ENCODE assay signal across 9 mouse cellular contexts in genomic region chr5:118084171-118084727, GRCm38 (mm10). TPM values are rescaled to one million over a fixed set of nuclear protein-coding genes. Genes with fewer than 3 reads are reported as not detected.
DNase-seq lines count a peak whose midpoint lies in the region; ATAC-seq and TF ChIP-seq lines count a peak whose summit lies in the region.
"Had no signal": no experiment of that assay in that cellular context is flagged by ENCODE, and none has a peak within 500 bp of the region (broad histone marks: within the 10 kb centered on the region; RNA-seq: fewer than 3 reads in every experiment).

No protein-coding gene starts in this region.

- TF ChIP-seq CTCF in intestine, postnatal 0 days (IDR thresholded peaks at IDR 0.05; ENCODE audit: low read depth) = no peak

- no peaks in the 10 kb centered on the region for H3K36me3 ChIP-seq in intestine, embryonic 14.5 days (ENCODE audit: control insufficient read depth, insufficient read depth, low read length)
- H3K36me3 ChIP-seq in intestine, postnatal 0 days (ENCODE audit: control insufficient read depth, insufficient read depth) = peaks cover 3% of the 10 kb centered on the region; the same call in 1 of the 2 replicates
- peaks cover 4% of the 10 kb centered on the region; the same call in 1 of the 2 replicates for H3K36me3 ChIP-seq in embryonic facial prominence, embryonic 12.5 days
- H3K36me3 ChIP-seq in hindbrain, embryonic 13.5 days = no peaks in the 10 kb centered on the region
- no peaks in the 10 kb centered on the region for H3K36me3 ChIP-seq in neural tube, embryonic 12.5 days

- no peak overlapping the region for H3K4me3 ChIP-seq in intestine, embryonic 14.5 days (ENCODE audit: low read depth, low read length)
- no peak overlapping the region for H3K4me3 ChIP-seq in intestine, postnatal 0 days (ENCODE audit: low read depth, low read length)
- H3K4me3 ChIP-seq in embryonic facial prominence, embryonic 12.5 days = no peak overlapping the region
- no peak overlapping the region for H3K4me3 ChIP-seq in hindbrain, embryonic 13.5 days
- H3K4me3 ChIP-seq in neural tube, embryonic 12.5 days = no peak overlapping the region

- H3K9ac ChIP-seq in intestine, embryonic 14.5 days (ENCODE audit: low read length) = no peak overlapping the region
- H3K9ac ChIP-seq in intestine, postnatal 0 days (ENCODE audit: low read depth, low read length) = no peak overlapping the region
- H3K9ac ChIP-seq in embryonic facial prominence, embryonic 12.5 days = no peak overlapping the region
- H3K9ac ChIP-seq in hindbrain, embryonic 13.5 days = peak overlapping the region; percentile 58
- H3K9ac ChIP-seq in neural tube, embryonic 12.5 days = 0 out of 2 replicates have a peak overlapping the region, but pooled peaks have one; percentile 35

- H3K27ac ChIP-seq in intestine, embryonic 14.5 days (ENCODE audit: low read depth) = peak overlapping the region; percentile 3; the same call in 1 of the 2 replicates
- no peak overlapping the region for H3K27ac ChIP-seq in intestine, postnatal 0 days (ENCODE audit: low read depth, low read length)
- H3K27ac ChIP-seq in embryonic facial prominence, embryonic 12.5 days = 0 out of 2 replicates have a peak overlapping the region, but pooled peaks have one; percentile 41
- peak overlapping the region; percentile 85 for H3K27ac ChIP-seq in hindbrain, embryonic 13.5 days
- peak overlapping the region; percentile 59; the same call in 1 of the 2 replicates for H3K27ac ChIP-seq in neural tube, embryonic 12.5 days

- H3K4me2 ChIP-seq in intestine, embryonic 14.5 days (ENCODE audit: low read length) = no peak overlapping the region
- no peak overlapping the region for H3K4me2 ChIP-seq in intestine, postnatal 0 days (replicated peaks; ENCODE audit: low read depth)
- no peak overlapping the region for H3K4me2 ChIP-seq in embryonic facial prominence, embryonic 12.5 days (replicated peaks)
- no peak overlapping the region for H3K4me2 ChIP-seq in hindbrain, embryonic 13.5 days
- no peak overlapping the region for H3K4me2 ChIP-seq in neural tube, embryonic 12.5 days (replicated peaks)

- H3K4me1 ChIP-seq in intestine, embryonic 14.5 days (replicated peaks; ENCODE audit: control insufficient read depth, insufficient read depth, low read length) = peaks cover 34% of the 10 kb centered on the region
- no peaks in the 10 kb centered on the region for H3K4me1 ChIP-seq in intestine, postnatal 0 days (replicated peaks; ENCODE audit: control insufficient read depth, insufficient read depth, low read length)
- peaks cover 65% of the 10 kb centered on the region for H3K4me1 ChIP-seq in embryonic facial prominence, embryonic 12.5 days
- H3K4me1 ChIP-seq in hindbrain, embryonic 13.5 days (replicated peaks) = peaks cover 92% of the 10 kb centered on the region
- H3K4me1 ChIP-seq in neural tube, embryonic 12.5 days = peaks cover 74% of the 10 kb centered on the region

- ATAC-seq in intestine, embryonic 14.5 days (replicated peaks; ENCODE audit: low FRiP score, low TSS enrichment, low read depth) = no peak
- no peak for ATAC-seq in intestine, postnatal 0 days
- ATAC-seq in embryonic facial prominence, embryonic 12.5 days (ENCODE audit: insufficient number of reproducible peaks, insufficient read depth, low FRiP score, low TSS enrichment) = no peak
- no peak; the same call in 1 of the 2 replicates for ATAC-seq in hindbrain, embryonic 13.5 days (ENCODE audit: low FRiP score)
- ATAC-seq in neural tube, embryonic 12.5 days (ENCODE audit: low FRiP score, low read depth) = no peak
- ATAC-seq in megakaryocyte-erythroid progenitor cell, adult 5-6 weeks (replicated peaks; ENCODE audit: low FRiP score, low TSS enrichment, poor library complexity, severe bottlenecking) = no peak

- no peak for DNase-seq in intestine, embryonic 14.5 days (ENCODE audit: low spot score)
- no peak for DNase-seq in kidney, adult 18-20 months
- DNase-seq: thymus, postnatal 36 days had no signal

- H3K9me3 ChIP-seq in intestine, embryonic 14.5 days (ENCODE audit: control insufficient read depth, low read length) = no peaks in the 10 kb centered on the region
- H3K9me3 ChIP-seq in intestine, postnatal 0 days (ENCODE audit: control insufficient read depth) = no peaks in the 10 kb centered on the region
- no peaks in the 10 kb centered on the region for H3K9me3 ChIP-seq in embryonic facial prominence, embryonic 12.5 days
- H3K9me3 ChIP-seq in hindbrain, embryonic 13.5 days = no peaks in the 10 kb centered on the region
- H3K9me3 ChIP-seq in neural tube, embryonic 12.5 days = no peaks in the 10 kb centered on the region
- H3K9me3 ChIP-seq: G1E had no signal

- no peaks in the 10 kb centered on the region for H3K27me3 ChIP-seq in intestine, embryonic 14.5 days (replicated peaks; ENCODE audit: control insufficient read depth, insufficient read depth, low read length)
- H3K27me3 ChIP-seq in intestine, postnatal 0 days (replicated peaks; ENCODE audit: control insufficient read depth, insufficient read depth, low read length) = no peaks in the 10 kb centered on the region
- H3K27me3 ChIP-seq in embryonic facial prominence, embryonic 12.5 days = no peaks in the 10 kb centered on the region
- H3K27me3 ChIP-seq in hindbrain, embryonic 13.5 days = no peaks in the 10 kb centered on the region
- no peaks in the 10 kb centered on the region for H3K27me3 ChIP-seq in neural tube, embryonic 12.5 days (replicated peaks)

- WGBS in intestine, embryonic 14.5 days = 57% methylated on average over 10 of the region's 10 CpGs
- WGBS in intestine, postnatal 0 days = 62% methylated on average over 10 of the region's 10 CpGs
- 84% methylated on average over 10 of the region's 10 CpGs for WGBS in embryonic facial prominence, embryonic 12.5 days
- WGBS in hindbrain, embryonic 13.5 days = 53% methylated on average over 10 of the region's 10 CpGs
- 79% methylated on average over 10 of the region's 10 CpGs for WGBS in neural tube, embryonic 12.5 days

RNA-seq across cellular contexts. Expression of gene Tesc, which starts 56.7 kb away (rescaled TPM):
- 1.7 and 3.8 TPM in 2 replicates for polyA plus RNA-seq in intestine, embryonic 14.5 days (2014; fragmentation: Nextera tagmentation; extraction: Ambion mirVana)
- polyA plus RNA-seq in intestine, postnatal 0 days (2015; fragmentation: Nextera tagmentation; extraction: Ambion mirVana) = 2.8 and 3.3 TPM in 2 replicates
- polyA plus RNA-seq in embryonic facial prominence, embryonic 12.5 days (2016; fragmentation: Nextera tagmentation; extraction: Ambion mirVana) = 4.6 and 5.7 TPM in 2 replicates
- polyA plus RNA-seq in hindbrain, embryonic 13.5 days (2015; fragmentation: Nextera tagmentation; extraction: Ambion mirVana) = 1.6 and 2.0 TPM in 2 replicates
- polyA plus RNA-seq in neural tube, embryonic 12.5 days (2016; fragmentation: Nextera tagmentation; extraction: Ambion mirVana) = 1.4 and 1.8 TPM in 2 replicates
- total RNA-seq in megakaryocyte-erythroid progenitor cell, adult 5-6 weeks (2014; fragmentation: Nextera tagmentation) = not detected in 2 replicates
- total RNA-seq in megakaryocyte-erythroid progenitor cell, adult 5-6 weeks (2017) = not detected in 2 replicates
- total RNA-seq: G1E had no signal
- polyA plus RNA-seq: G1E had no signal

Comparison
In these comparisons a context has a peak if more than half of its experiments do, and no peak if none do; other contexts are left out.
1. H3K9ac ChIP-seq: peak in hindbrain, embryonic 13.5 days (single experiment) and neural tube, embryonic 12.5 days (single experiment); none in intestine, embryonic 14.5 days (single experiment), intestine, postnatal 0 days (single experiment) and embryonic facial prominence, embryonic 12.5 days (single experiment).